ENCODE assay signal across 8 mouse cellular contexts in genomic region chr4:101717367-101718121, GRCm38 (mm10). TPM values are rescaled to one million over a fixed set of nuclear protein-coding genes. Genes with fewer than 3 reads are reported as not detected.
DNase-seq lines count a peak whose midpoint lies in the region; ATAC-seq lines count a peak whose summit lies in the region.

Lepr (plus strand) TSS chr4:101717404.

- peaks cover 8% of the 10 kb centered on the region for H3K4me1 ChIP-seq in intestine, embryonic 15.5 days (replicated peaks)
- H3K4me1 ChIP-seq in liver, embryonic 16.5 days (ENCODE audit: control insufficient read depth, low read depth, low read length) = no peaks in the 10 kb centered on the region

- H3K9ac ChIP-seq in intestine, embryonic 15.5 days = peak within 1 kb of the TSS; percentile 47
- peak within 1 kb of the TSS; percentile 18; the same call in 1 of the 2 replicates for H3K9ac ChIP-seq in liver, embryonic 16.5 days (ENCODE audit: low read depth, low read length)

- ATAC-seq in frontal cortex, adult (ENCODE audit: low TSS enrichment) = peak; percentile 41
- 0 out of 2 replicates have a peak, but pooled peaks have one; percentile 45 for ATAC-seq in intestine, embryonic 15.5 days
- ATAC-seq in liver, embryonic 16.5 days (ENCODE audit: low read depth) = no peak

- H3K4me2 ChIP-seq in intestine, embryonic 15.5 days (replicated peaks) = peak within 1 kb of the TSS; percentile 96
- peak within 1 kb of the TSS; percentile 52 for H3K4me2 ChIP-seq in liver, embryonic 16.5 days (ENCODE audit: low read depth, low read length)

- no peak for DNase-seq in frontal cortex, adult 2 months (ENCODE audit: extremely low spot score in 1 of 2, low spot score in 1 of 2)
- DNase-seq in adrenal gland, postnatal 10 days = peak; percentile 49
- peak; percentile 36 for DNase-seq in forelimb bud, embryonic 11.5 days (ENCODE audit: low read depth, low spot score)
- peak; percentile 39 for DNase-seq in retina, embryonic 14.5 days (ENCODE audit: low spot score)
- no peak for DNase-seq in layer of hippocampus, postnatal 14 days (ENCODE audit: low spot score in 2 of 2)

- H3K4me3 ChIP-seq in intestine, embryonic 15.5 days (replicated peaks) = peak within 1 kb of the TSS; percentile 43
- peak within 1 kb of the TSS; percentile 32 for H3K4me3 ChIP-seq in liver, embryonic 16.5 days (ENCODE audit: low read depth, low read length)

- H3K27me3 ChIP-seq in intestine, embryonic 15.5 days (replicated peaks) = peaks cover 14% of the 10 kb centered on the region
- H3K27me3 ChIP-seq in liver, embryonic 16.5 days (ENCODE audit: control insufficient read depth, insufficient read depth, low read depth, low read length) = peaks cover 12% of the 10 kb centered on the region

- no peaks in the 10 kb centered on the region for H3K36me3 ChIP-seq in intestine, embryonic 15.5 days
- no peaks in the 10 kb centered on the region for H3K36me3 ChIP-seq in liver, embryonic 16.5 days (ENCODE audit: control insufficient read depth, insufficient read depth)

- H3K9me3 ChIP-seq in intestine, embryonic 15.5 days = no peaks in the 10 kb centered on the region
- H3K9me3 ChIP-seq in liver, embryonic 16.5 days (replicated peaks; ENCODE audit: control insufficient read depth, low read length) = no peaks in the 10 kb centered on the region

- H3K27ac ChIP-seq in intestine, embryonic 15.5 days = no peak within 1 kb of the TSS
- H3K27ac ChIP-seq in liver, embryonic 16.5 days (ENCODE audit: low read length) = no peak within 1 kb of the TSS

- WGBS in intestine, embryonic 15.5 days = under 1% methylated on average over 50 of the region's 50 CpGs
- 2% methylated on average over 50 of the region's 50 CpGs for WGBS in liver, embryonic 16.5 days (ENCODE audit: insufficient replicate concordance)

RNA-seq across cellular contexts. Expression of gene Lepr, which starts in this region (rescaled TPM):
- 1.5 and 2.2 TPM in 2 replicates for polyA plus RNA-seq in frontal cortex, adult 2 months (2012; rRNA removed)
- total RNA-seq in adrenal gland, postnatal 10 days (2021) = 10 to 100 TPM; 14.8 to 29.4 TPM
- polyA plus RNA-seq in intestine, embryonic 15.5 days (2015; fragmentation: Nextera tagmentation; extraction: Ambion mirVana) = 1.0 and 1.3 TPM in 2 replicates
- polyA plus RNA-seq in liver, embryonic 16.5 days (2015; fragmentation: Nextera tagmentation; extraction: Ambion mirVana) = 1.5 and 1.9 TPM in 2 replicates
- total RNA-seq in layer of hippocampus, postnatal 14 days (2021) = 1 to 10 TPM; 2.4 to 5.0 TPM

Comparison
In these comparisons a context has a peak if more than half of its experiments do, and no peak if none do; other contexts are left out.
1. DNase-seq: peak in adrenal gland, postnatal 10 days (single experiment), forelimb bud, embryonic 11.5 days (single experiment) and retina, embryonic 14.5 days (single experiment); none in frontal cortex, adult 2 months (0 of 2) and layer of hippocampus, postnatal 14 days (0 of 2).